Mouse (Mus musculus): ENCODE results near the gene Sohlh2.
"Not testable (repeated sequence)": the region's sequence is repeated elsewhere in the genome, so short reads cannot be mapped to it uniquely, and the experiment has no call there.

Gene Sohlh2

DNA sequence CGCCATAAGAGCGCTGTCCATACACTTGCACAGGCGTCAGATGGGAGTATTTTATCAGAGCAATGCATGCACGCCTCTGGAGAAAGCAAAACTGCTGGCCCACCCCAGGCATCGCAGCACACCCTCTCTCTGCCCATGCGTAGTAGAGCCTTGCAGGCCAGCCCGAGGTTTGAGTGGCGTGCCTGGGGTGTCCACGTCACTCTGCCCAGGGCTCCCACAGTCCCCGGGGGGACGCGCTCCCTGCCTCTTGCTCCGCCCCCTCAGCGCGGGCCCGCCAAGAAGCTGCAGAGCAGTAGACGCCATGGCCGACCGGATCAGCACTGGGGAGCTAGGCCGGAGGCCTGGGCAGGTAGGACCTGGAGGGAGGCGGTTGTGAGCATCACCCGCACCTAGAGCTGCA, at the start of gene Sohlh2:
Sohlh2 (plus strand) TSS at position 263 of the 400 bp plus-strand sequence.
- DNase-seq (ENCODE audit: extremely low spot score, low spot score) = no peak

DNA sequence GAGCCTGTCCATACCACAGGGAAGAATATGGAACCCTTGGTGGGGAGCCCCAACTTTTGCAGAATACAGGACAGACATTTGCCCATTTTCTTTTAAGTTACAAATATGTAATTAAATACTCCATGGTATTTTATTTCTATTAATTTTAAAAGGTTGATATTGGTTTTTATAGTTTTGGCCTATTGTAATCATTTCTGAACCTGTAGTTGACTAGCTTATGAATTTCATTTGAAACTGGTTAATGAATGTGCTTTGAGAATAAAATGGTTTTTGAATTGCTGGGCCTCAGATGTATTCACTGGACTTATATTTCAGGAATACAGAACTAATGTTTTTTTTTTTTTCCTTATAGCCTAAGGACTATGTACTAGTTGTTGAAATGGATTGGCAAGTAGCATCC, 44.8 kb upstream of the Sohlh2 start, which contains the start of gene Ccdc169:
Ccdc169 (plus strand) TSS at position 301 of the 400 bp plus-strand sequence.
- no peak for DNase-seq (ENCODE audit: extremely low spot score, low spot score)

DNA sequence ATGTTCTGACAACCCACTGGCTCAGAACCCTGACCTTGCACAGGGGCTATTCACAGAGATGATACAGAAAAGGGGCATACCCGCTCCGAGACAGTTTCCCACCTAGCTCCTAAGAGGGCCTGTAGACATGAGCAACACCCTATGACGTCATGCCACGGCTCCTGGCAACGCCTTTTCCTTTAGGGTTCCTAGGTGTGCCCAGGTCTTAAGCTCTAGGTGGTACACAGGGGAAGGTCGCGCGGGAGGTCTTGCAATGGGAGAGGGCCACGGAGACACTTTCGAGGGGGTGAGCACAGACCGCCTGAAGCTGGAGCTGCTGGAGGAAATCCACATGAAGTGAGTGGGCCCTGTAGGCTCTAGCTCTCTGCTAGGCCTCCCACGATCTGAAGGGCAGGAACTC, 42.0 kb upstream of the Sohlh2 start:
- DNase-seq (ENCODE audit: extremely low spot score, low spot score) = no peak

DNA sequence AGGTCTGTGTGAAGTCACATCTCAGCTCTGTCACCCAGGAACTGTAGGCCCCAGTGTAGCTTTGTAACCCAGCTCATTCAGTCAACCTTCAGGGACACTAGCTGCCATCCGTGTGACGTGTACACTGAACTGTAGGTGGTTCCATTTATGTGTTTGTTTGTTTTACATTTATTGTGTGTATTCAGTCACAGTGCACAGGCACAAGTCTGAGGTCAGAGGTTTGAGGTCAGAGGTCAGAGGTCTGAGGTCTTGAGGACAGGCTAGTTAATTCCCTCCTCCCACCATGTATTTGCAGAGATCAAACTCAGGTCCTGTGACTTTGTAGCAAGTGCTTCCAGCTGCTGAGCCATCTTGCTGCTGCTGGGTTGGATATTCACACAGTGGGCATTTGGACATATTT, 40.4 kb upstream of the Sohlh2 start:
- DNase-seq (ENCODE audit: extremely low spot score, low spot score) = no peak

DNA sequence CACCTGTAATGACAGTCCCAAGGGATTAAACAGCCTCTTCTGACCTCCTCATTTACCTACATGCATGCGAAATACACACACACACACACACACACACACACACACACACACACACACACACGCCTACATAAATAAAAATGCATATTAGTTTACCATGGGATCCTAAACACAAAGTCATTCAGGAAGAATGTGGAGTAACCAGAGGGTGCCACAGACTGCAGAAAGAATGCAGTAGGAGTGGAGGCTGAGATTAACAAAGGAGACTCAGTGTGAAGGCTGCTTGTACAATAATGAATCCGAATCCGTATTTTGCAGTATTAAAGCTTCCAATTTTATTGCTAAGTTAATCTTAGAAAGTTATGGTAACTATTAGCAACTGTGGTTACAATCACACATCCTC, 36.9 kb upstream of the Sohlh2 start:
- no peak for DNase-seq (ENCODE audit: extremely low spot score, low spot score)

DNA sequence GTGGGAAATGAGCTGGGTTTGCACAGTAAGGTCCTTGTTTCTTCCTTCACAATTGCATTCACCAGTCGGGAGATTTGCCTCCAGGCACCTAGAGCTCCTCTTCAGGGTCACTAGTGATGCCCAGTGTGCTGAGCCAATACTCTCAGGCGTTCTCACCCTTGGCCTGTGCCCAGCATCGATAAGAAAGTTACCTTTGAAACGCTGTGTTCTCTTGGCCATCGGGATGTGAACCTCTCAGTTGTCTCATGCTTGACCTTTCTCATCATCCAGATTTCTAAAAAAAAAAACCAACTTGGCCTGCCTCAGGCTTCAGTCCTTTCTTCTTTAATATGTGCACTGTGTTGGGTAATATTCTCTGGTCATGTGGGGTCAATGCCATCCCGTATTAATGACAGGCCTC, 35.4 kb upstream of the Sohlh2 start:
- no peak for DNase-seq (ENCODE audit: extremely low spot score, low spot score)

DNA sequence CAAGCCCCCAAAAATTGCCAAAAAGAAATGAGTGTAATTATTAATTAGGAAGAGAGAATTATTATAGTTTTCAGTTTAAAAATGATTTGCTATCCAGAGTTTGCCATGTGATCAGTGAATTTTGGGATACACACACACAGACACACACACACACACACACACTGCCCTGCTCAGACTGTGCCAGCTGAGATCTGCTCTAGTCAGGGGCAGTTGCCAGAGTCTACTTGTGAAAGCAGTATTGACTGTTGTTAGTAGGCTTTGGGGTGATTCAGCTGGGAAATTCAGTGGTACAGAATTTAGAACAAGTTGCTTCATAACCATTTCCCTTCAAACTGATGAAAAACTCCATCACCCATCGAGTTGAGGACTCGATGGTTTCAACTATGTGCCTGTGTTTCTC, 34.7 kb upstream of the Sohlh2 start:
- no peak for DNase-seq (ENCODE audit: extremely low spot score, low spot score)

DNA sequence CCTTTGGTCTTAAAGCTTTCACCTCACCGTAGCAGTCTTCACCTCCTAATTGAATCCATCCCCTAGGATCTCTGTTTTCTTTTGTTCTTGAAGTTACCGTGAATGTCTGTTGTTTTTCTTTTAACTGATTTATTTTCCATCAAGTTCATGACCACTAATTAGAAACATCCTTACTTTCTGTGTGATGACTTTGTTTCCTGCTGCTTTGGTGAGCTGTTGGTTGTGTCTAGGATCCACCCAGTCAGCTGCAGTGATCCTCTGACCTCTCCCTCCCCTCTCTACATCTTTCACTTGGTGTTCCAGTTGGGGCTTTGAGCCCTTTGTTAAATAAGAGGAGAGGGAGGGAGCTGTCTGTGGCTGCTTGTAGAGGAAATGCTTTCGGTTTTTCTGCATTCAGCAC, 33.7 kb upstream of the Sohlh2 start:
- no peak for DNase-seq (ENCODE audit: extremely low spot score, low spot score)

DNA sequence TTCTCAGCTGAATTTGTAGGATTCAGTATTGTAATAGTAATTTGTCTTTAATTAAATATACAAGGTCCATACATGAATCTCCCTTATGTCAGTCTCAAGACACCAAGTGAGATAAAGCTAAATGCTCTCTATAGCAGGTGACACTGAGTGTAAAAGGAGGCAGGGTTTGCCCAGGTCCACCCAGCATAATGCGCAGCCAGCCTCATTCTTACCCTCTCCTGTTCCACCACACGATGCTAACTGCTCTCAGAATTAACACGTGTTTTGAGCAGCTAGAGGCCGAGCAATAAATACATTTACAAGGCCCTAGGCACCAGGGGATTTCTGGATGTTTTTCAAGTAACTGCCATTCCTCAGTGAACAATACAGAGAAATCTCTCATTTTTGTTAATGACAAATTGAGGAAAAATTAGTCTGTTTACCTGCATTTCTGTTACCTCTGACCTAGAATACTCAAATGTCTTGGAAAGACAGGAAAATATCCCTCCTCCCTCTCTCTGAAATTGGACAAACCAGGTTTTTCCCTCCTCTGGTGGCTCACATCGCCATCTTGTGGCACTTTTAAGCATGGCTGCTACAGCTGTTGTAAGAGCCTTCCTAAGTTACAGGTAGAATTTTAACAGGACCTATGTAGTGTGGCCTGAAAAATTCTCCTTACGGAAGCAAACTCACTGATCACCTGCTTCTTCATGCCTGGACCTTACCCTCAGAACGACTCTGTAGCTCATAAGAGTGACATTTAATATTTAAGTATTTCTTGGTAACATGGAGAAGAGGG, 30.0 kb upstream of the Sohlh2 start:
- peak; percentile 44 for DNase-seq (ENCODE audit: extremely low spot score, low spot score)

DNA sequence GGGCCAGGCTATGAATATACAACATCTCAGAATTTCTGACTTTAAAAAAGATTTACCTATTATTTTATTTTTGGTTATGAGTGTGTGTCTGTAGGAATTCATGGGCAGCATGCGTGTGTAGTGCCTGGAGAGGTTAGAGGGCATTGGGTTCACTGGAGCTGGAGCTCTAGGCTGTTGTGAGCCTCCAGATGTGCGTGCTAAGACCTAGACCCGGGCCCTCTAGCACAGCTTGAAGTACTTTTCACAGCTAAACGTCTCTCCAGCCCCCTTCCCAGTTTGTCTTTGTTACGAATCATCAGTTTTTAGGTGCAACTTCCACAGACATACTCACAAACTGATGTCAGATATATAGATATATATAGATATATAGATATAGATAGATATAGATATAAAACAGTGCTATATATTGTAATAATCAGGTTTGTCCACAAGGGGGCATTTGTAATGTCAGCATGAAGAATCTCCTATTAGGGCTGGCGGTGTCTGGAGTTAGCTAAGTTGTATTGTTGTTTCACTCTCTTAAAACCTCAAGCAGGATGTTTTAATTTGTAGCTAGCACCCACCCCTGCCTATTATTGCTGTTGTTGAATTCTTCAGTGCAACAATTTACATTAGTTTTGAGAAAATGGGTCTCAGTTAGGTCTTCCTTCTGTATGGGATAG, 29.0 kb upstream of the Sohlh2 start:
- no peak for DNase-seq (ENCODE audit: extremely low spot score, low spot score)

DNA sequence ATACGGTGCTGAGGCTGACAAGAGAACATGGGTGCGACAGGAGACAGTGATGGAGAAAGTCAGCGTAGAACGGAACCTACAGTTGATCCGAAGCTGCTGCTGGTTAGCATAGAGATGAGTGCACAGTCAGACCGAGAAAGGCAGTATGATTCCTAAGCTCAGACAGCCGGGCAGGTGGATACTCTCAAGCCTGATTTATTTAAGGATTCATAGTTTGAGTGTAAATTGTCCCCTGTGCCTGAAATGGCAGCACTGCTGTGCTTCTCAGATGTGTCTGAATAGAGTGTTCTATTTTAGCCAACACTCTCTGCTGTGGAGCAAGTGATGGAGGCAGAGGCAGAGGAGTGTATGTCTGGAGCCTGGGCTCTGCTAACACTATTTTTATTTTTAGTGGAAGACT, 27.7 kb upstream of the Sohlh2 start:
- DNase-seq (ENCODE audit: extremely low spot score, low spot score) = no peak

DNA sequence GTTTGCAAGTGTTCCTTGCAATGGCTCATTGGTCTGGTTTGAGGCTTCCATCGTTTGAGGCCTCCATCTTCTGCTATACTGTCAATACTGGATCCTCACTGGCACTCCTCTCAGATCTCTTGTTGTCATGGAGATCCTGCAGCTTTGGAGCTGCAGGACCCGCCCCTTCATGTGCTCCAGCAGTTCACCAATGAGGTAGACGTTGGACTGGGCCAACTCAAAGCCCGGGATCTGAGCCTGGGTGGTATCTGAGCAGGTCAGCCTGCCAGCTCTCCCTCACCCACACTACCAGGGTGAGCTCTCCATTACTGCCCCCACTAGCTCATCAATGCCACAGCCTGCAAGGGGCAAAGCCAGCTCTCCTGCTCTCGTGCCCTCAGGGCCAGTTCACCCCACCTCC, 24.4 kb upstream of the Sohlh2 start:
- no peak for DNase-seq (ENCODE audit: extremely low spot score, low spot score)

DNA sequence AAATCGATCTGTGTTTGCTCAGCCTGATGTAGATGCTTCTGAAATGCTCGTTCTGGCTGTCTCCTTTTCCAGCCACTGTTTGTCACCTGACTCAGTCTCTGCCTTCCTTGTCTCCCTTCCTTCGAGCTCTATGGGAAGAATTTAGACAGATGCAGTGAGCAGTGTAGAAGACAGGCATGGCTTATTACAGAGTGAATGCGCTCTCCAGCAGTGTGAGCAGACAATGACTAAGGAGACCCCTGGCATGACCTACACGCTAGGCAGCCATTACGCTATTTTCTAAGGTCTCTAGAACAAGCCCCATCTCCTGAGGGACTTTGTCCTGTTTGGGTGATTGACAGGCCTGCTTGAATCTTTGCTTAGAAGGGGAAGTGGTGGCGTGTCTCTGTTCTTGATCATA, 20.7 kb upstream of the Sohlh2 start:
- DNase-seq (ENCODE audit: extremely low spot score, low spot score) = no peak

DNA sequence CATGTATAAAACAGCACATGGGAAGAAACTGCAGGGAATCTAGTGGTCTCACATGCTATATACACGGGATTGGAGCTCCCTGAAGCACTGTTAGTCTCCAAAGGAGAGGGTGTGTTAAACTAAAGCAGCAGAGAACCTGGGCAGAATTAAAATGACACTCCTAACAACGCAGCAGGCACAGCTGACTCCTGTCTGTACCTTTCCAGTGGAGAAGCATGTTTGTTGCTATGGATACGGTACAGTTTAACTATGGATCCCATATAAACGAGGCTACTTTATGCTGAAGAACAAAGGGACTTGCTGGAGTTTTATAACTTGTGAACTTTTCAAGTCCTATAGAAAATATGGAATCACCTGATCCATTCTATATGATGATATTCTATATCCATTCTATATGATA, 18.3 kb upstream of the Sohlh2 start:
- no peak for DNase-seq (ENCODE audit: extremely low spot score, low spot score)

DNA sequence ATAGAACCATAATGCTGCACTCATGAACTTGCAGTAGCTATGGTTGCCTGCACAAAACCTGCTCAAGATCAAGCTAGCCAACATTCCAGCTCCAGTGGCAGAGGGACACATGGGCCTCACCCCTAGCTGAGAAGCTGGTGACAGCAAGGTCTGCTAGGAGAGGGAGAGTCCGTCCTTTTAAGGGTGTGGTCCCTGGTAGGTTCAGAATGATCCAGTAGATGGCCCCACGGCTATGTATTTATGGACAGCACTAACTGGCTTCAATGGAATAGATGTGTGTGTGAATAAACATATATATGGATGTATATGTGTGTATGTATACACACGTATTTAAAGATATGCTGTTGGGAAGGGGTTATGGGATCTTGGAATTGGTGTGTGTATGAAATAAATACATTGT, 9.3 kb upstream of the Sohlh2 start:
- DNase-seq (ENCODE audit: extremely low spot score, low spot score) = no peak

DNA sequence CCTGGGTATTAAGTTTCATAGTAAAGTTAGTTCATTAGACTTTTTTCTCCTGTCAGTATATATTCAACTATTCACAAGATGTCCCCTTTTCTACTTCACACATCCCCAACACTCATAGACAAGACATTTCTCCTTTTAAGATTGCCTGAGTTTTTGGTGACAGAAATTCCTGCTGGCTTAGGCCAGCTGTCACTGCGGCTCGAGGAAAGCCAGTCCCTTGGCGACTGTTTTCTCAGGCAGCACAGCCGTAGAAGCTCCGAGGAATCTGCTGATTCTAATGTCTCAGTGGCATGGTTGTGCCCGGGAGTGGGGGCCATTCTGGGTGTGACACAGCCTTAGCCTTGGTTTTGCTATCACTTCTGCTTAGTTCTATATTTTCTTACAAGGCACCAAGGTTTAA, 4.6 kb upstream of the Sohlh2 start:
- DNase-seq (ENCODE audit: extremely low spot score, low spot score) = no peak

DNA sequence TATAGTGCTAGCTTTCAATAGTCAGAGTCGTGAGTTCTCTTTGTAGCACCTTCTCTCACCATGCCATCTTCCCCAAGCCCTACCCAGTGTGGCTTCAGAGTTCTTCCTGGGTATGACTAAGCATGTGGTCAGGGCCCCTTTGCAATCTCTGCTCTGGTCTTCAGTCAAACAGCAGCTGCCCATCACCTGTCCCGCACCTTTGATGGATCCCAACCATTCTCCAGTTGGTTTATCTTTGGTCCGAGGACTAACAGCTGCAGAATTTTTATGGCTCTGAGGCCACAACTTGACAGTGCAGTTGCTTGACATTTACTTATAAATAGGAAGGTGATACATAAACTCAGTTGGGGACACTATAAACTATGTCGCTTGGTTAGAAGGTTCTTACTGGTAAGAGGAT, 9.8 kb downstream of the Sohlh2 start:
- no peak for DNase-seq (ENCODE audit: extremely low spot score, low spot score)

DNA sequence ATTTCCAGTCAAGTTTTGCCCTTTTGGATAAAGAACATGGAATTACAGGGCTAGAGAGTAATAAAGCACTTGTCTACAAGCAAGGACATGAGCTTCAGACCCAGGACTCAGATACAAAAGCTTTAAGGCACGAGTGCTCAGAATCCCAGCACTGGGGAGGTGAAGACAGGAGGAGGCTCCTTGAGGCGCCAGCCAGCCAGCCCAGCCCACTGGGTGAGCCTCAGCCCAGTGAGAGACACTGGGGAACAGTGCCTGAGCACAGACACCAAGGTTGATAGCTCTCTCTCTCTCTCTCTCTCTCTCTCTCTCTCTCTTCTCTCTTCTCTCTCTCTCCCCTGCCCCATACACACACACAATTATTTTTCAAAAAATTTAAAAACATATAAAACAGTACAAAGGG, 11.5 kb downstream of the Sohlh2 start:
- DNase-seq (ENCODE audit: extremely low spot score, low spot score) = no peak

DNA sequence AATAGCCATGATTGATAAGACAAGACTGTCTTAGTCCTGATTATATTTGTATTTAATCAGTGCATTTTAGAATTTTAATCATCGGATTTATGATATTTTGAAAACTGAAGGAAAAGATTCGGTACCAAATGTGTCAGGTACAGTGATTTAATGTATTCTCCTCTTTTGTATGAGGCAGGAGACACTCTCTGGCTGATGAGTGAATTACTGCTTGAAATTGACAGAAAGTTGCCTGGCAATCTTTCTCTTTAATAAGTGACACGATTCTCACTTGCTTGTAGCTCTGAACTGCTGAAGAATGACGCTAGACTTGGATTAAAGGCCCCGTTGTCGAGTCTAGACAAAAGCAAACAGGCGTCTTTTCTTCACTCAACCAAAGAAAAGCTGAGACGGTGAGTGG, 13.0 kb downstream of the Sohlh2 start:
- no peak for DNase-seq (ENCODE audit: extremely low spot score, low spot score)

DNA sequence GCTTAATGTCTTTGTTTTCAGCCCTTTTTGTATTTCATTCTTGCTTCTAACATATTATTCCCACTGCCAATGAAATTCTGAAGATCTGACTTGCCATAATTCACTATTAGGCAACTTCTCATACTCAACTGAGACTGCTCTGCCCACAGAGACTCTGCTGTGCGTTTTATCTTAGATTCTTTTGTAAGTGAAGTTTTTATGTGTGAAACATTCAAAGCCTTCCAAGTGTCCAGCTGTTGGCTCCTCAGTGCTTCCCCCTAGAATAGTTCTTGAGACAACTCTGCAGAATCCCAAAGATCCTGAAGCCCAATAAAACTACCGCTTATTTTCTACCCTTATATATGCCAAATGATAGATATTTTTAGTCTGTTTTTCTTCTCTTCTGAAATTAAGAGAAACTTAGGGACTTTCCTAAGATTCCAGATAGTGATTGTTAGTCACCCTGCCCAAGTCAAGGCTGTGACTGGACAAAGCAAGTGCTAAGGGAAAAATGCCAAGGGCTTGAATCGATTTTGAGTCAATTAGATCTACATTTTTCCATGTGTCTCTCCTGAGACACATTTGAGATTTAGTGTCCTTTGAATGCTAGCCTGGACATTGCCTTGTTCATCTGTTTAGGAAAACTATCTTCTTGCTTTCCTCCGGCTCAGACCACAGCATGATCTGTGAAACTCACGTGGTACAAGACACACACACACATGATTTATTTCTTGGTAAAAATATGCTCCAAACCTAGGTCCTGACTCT, 13.9 kb downstream of the Sohlh2 start:
- DNase-seq (ENCODE audit: extremely low spot score, low spot score) = no peak

DNA sequence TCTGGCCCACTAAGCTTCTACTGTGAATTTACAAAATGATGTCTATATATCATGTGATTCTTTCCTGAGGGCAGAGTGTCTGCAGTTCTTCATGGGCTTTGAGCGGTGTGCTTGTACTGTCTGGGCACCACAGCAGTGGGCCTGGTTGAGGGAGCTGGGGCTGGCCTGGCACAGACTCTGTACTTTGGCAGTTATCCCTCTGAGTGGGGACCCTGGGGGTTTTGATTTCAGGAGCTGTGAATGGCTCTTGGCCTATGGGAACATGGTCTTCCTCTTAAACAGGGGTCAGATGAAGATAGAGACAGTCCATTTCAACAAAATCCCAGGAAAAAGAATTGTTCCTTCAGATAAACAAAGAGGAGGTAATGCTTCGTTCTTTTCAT, 14.5 kb downstream of the Sohlh2 start:
- DNase-seq (ENCODE audit: extremely low spot score, low spot score) = no peak

DNA sequence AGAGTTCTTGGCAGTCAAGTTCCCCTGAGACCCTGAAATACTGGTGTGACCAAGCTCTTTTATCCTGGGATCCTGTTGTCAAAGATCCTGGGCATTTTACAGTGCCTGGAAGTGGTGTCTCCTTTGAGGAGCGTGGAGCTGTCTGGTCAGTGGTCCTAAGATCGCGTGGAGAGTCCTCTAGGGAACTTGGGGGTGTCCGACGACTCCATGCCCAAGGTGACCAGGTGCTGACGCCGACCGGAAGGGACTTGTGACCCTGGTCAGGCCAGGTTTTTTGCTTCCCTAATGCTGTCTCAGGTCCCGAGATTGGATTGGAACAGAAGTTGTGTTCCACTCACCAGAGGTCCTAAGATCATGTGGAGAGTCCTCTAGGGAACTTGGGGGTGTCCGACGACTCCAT, 21.8 kb downstream of the Sohlh2 start:
- not testable (repeated sequence) for DNase-seq (ENCODE audit: extremely low spot score, low spot score)

Measured in neural tube, embryonic 10.5 days (tissue).